Mouse (Mus musculus): ENCODE results near the gene Cux2. TPM values are rescaled to one million over a fixed set of nuclear protein-coding genes. Genes with fewer than 3 reads are reported as not detected.

Gene Cux2
- polyA plus RNA-seq, 1 experiment from 2014 or later = 4.9 TPM

- DNase-seq (ENCODE audit: low spot score) = no peak
- WGBS = 51% methylated on average over 6 of the region's 6 CpGs
- Histone ChIP-seq H3K27ac (replicated peaks) (no peak overlapping the region), H3K36me3 (replicated peaks) (peaks cover 7% of the 10 kb centered on the region), H3K9me3 (peaks cover 13% of the 10 kb centered on the region; the same call in 1 of the 2 replicates), H3K4me1 (peaks cover 23% of the 10 kb centered on the region), H3K27me3 (replicated peaks; ENCODE audit: low read depth, poor library complexity, severe bottlenecking) (no peaks in the 10 kb centered on the region), H3K4me3 (no peak overlapping the region)
Measured at GRCm38 (mm10) chr5:122003460-122003859, 46.4 kb downstream of the Cux2 start.

- peaks cover 11% of the 10 kb centered on the region; the same call in 1 of the 2 replicates for H3K9me3 ChIP-seq
- 77% methylated on average over 18 of the region's 18 CpGs for WGBS
Measured at GRCm38 (mm10) chr5:122002148-122002547, 47.8 kb downstream of the Cux2 start.

GRCm38 (mm10) chr5:122001311-122001710 is 48.6 kb downstream of the Cux2 start:
- Histone ChIP-seq H3K36me3 (replicated peaks) (peaks cover 2% of the 10 kb centered on the region), H3K27ac (replicated peaks) (no peak overlapping the region), H3K4me3 (no peak overlapping the region), H3K27me3 (replicated peaks; ENCODE audit: low read depth, poor library complexity, severe bottlenecking) (no peaks in the 10 kb centered on the region), H3K4me1 (peaks cover 23% of the 10 kb centered on the region), H3K9me3 (peaks cover 2% of the 10 kb centered on the region; the same call in 1 of the 2 replicates)
- DNase-seq (ENCODE audit: low spot score) = no peak
- WGBS = 96% methylated on average over 9 of the region's 9 CpGs

More at GRCm38 (mm10) chr5:122002148-122002547, 47.8 kb downstream of the Cux2 start:
- no peaks in the 10 kb centered on the region for H3K27me3 ChIP-seq (replicated peaks; ENCODE audit: low read depth, poor library complexity, severe bottlenecking)
- H3K4me3 ChIP-seq = no peak overlapping the region
- peaks cover 23% of the 10 kb centered on the region for H3K4me1 ChIP-seq
- no peak for DNase-seq (ENCODE audit: low spot score)
- peaks cover 7% of the 10 kb centered on the region for H3K36me3 ChIP-seq (replicated peaks)
- H3K27ac ChIP-seq (replicated peaks) = no peak overlapping the region

- Histone ChIP-seq H3K4me1 (peaks cover 25% of the 10 kb centered on the region), H3K36me3 (replicated peaks) (no peaks in the 10 kb centered on the region; the same call in 1 of the 2 replicates), H3K4me3 (no peak overlapping the region), H3K9me3 (no peaks in the 10 kb centered on the region; the same call in 1 of the 2 replicates), H3K27me3 (replicated peaks; ENCODE audit: low read depth, poor library complexity, severe bottlenecking) (no peaks in the 10 kb centered on the region), H3K27ac (replicated peaks) (no peak overlapping the region)
- 93% methylated on average over 16 of the region's 16 CpGs for WGBS
- no peak for DNase-seq (ENCODE audit: low spot score)
Measured at GRCm38 (mm10) chr5:122000381-122000780, 49.5 kb downstream of the Cux2 start.

- H3K27me3 ChIP-seq (replicated peaks; ENCODE audit: low read depth, poor library complexity, severe bottlenecking) = no peaks in the 10 kb centered on the region
- no peak overlapping the region for H3K4me3 ChIP-seq
- no peaks in the 10 kb centered on the region for H3K9me3 ChIP-seq
- peaks cover 28% of the 10 kb centered on the region for H3K4me1 ChIP-seq
- H3K27ac ChIP-seq (replicated peaks) = no peak overlapping the region; the same call in 1 of the 2 replicates
- WGBS = 55% methylated on average over 10 of the region's 10 CpGs
- H3K36me3 ChIP-seq (replicated peaks) = no peaks in the 10 kb centered on the region
- peak; percentile 78 for DNase-seq (ENCODE audit: low spot score)
Measured at GRCm38 (mm10) chr5:121998981-121999795, 50.7 kb downstream of the Cux2 start.

- 79% methylated on average over 7 of the region's 7 CpGs for WGBS
- H3K9me3 ChIP-seq = no peaks in the 10 kb centered on the region
- peaks cover 23% of the 10 kb centered on the region for H3K4me1 ChIP-seq
- no peak overlapping the region for H3K4me3 ChIP-seq
- H3K36me3 ChIP-seq (replicated peaks) = no peaks in the 10 kb centered on the region
- no peak overlapping the region for H3K27ac ChIP-seq (replicated peaks)
- no peak for DNase-seq (ENCODE audit: low spot score)
- H3K27me3 ChIP-seq (replicated peaks; ENCODE audit: low read depth, poor library complexity, severe bottlenecking) = no peaks in the 10 kb centered on the region
Measured at GRCm38 (mm10) chr5:121998281-121998680, 51.6 kb downstream of the Cux2 start.

- WGBS = 81% methylated on average over 6 of the region's 6 CpGs
- Histone ChIP-seq H3K36me3 (replicated peaks) (no peaks in the 10 kb centered on the region), H3K27me3 (replicated peaks; ENCODE audit: low read depth, poor library complexity, severe bottlenecking) (no peaks in the 10 kb centered on the region), H3K4me1 (peaks cover 30% of the 10 kb centered on the region), H3K27ac (replicated peaks) (no peak overlapping the region), H3K4me3 (no peak overlapping the region), H3K9me3 (no peaks in the 10 kb centered on the region)
- DNase-seq (ENCODE audit: low spot score) = no peak
Measured at GRCm38 (mm10) chr5:121996701-121997100, 53.2 kb downstream of the Cux2 start.

GRCm38 (mm10) chr5:121994808-121995207 is 55.1 kb downstream of the Cux2 start:
- H3K4me1 ChIP-seq = peaks cover 49% of the 10 kb centered on the region
- no peak overlapping the region for H3K27ac ChIP-seq (replicated peaks)
- no peaks in the 10 kb centered on the region for H3K36me3 ChIP-seq (replicated peaks)
- no peak overlapping the region for H3K4me3 ChIP-seq
- no peaks in the 10 kb centered on the region for H3K9me3 ChIP-seq
- no peaks in the 10 kb centered on the region for H3K27me3 ChIP-seq (replicated peaks; ENCODE audit: low read depth, poor library complexity, severe bottlenecking)
- no peak for DNase-seq (ENCODE audit: low spot score)
- WGBS = 83% methylated on average over 12 of the region's 12 CpGs

GRCm38 (mm10) chr5:121991914-121992313 is 58.0 kb downstream of the Cux2 start:
- WGBS = 34% methylated on average over 6 of the region's 6 CpGs
- DNase-seq (ENCODE audit: low spot score) = no peak
- 0 out of 2 replicates have a peak overlapping the region, but pooled peaks have one; percentile 44 for H3K27ac ChIP-seq (replicated peaks)
- no peaks in the 10 kb centered on the region for H3K27me3 ChIP-seq (replicated peaks; ENCODE audit: low read depth, poor library complexity, severe bottlenecking)
- H3K36me3 ChIP-seq (replicated peaks) = no peaks in the 10 kb centered on the region
- H3K4me3 ChIP-seq = no peak overlapping the region
- no peaks in the 10 kb centered on the region for H3K9me3 ChIP-seq
- H3K4me1 ChIP-seq = peaks cover 55% of the 10 kb centered on the region

- Histone ChIP-seq H3K27ac (replicated peaks) (no peak overlapping the region), H3K9me3 (no peaks in the 10 kb centered on the region), H3K36me3 (replicated peaks) (no peaks in the 10 kb centered on the region), H3K4me3 (no peak overlapping the region), H3K27me3 (replicated peaks; ENCODE audit: low read depth, poor library complexity, severe bottlenecking) (no peaks in the 10 kb centered on the region), H3K4me1 (peaks cover 41% of the 10 kb centered on the region)
- no peak for DNase-seq (ENCODE audit: low spot score)
- 88% methylated on average over 9 of the region's 9 CpGs for WGBS
Measured at GRCm38 (mm10) chr5:121985855-121986254, 64.0 kb downstream of the Cux2 start.

- no peaks in the 10 kb centered on the region for H3K36me3 ChIP-seq (replicated peaks)
- H3K4me3 ChIP-seq = no peak overlapping the region
- H3K9me3 ChIP-seq = no peaks in the 10 kb centered on the region
- peak overlapping the region; percentile 69 for H3K27ac ChIP-seq (replicated peaks)
- peak; percentile 65 for DNase-seq (ENCODE audit: low spot score)
- 36% methylated on average over 16 of the region's 16 CpGs for WGBS
- peaks cover 21% of the 10 kb centered on the region for H3K4me1 ChIP-seq
- H3K27me3 ChIP-seq (replicated peaks; ENCODE audit: low read depth, poor library complexity, severe bottlenecking) = no peaks in the 10 kb centered on the region
Measured at GRCm38 (mm10) chr5:121981650-121982131, 68.2 kb downstream of the Cux2 start.

- 93% methylated on average over 12 of the region's 12 CpGs for WGBS
- DNase-seq (ENCODE audit: low spot score) = no peak
- H3K27me3 ChIP-seq (replicated peaks; ENCODE audit: low read depth, poor library complexity, severe bottlenecking) = no peaks in the 10 kb centered on the region
Measured at GRCm38 (mm10) chr5:121976331-121976730, 73.6 kb downstream of the Cux2 start.

GRCm38 (mm10) chr5:121973541-121973940 is 76.4 kb downstream of the Cux2 start:
- Histone ChIP-seq H3K36me3 (replicated peaks) (peaks cover 10% of the 10 kb centered on the region), H3K4me3 (no peak overlapping the region)
- 63% methylated on average over 10 of the region's 10 CpGs for WGBS

More at GRCm38 (mm10) chr5:121976331-121976730, 73.6 kb downstream of the Cux2 start:
- Histone ChIP-seq H3K9me3 (0 out of 2 replicates have a peak, but pooled peaks cover 4% of the 10 kb centered on the region), H3K36me3 (replicated peaks) (peaks cover 8% of the 10 kb centered on the region), H3K4me3 (no peak overlapping the region), H3K27ac (replicated peaks) (no peak overlapping the region), H3K4me1 (peaks cover 26% of the 10 kb centered on the region)

More at GRCm38 (mm10) chr5:121973541-121973940, 76.4 kb downstream of the Cux2 start:
- Histone ChIP-seq H3K27me3 (replicated peaks; ENCODE audit: low read depth, poor library complexity, severe bottlenecking) (no peaks in the 10 kb centered on the region), H3K27ac (replicated peaks) (peak overlapping the region; percentile 63; the same call in 1 of the 2 replicates), H3K4me1 (peaks cover 17% of the 10 kb centered on the region), H3K9me3 (0 out of 2 replicates have a peak, but pooled peaks cover 5% of the 10 kb centered on the region)
- DNase-seq (ENCODE audit: low spot score) = no peak

All from embryonic facial prominence, embryonic 10.5 days (tissue).